27 mouse cellular contexts compared by ENCODE assay signal in the genomic region with DNA sequence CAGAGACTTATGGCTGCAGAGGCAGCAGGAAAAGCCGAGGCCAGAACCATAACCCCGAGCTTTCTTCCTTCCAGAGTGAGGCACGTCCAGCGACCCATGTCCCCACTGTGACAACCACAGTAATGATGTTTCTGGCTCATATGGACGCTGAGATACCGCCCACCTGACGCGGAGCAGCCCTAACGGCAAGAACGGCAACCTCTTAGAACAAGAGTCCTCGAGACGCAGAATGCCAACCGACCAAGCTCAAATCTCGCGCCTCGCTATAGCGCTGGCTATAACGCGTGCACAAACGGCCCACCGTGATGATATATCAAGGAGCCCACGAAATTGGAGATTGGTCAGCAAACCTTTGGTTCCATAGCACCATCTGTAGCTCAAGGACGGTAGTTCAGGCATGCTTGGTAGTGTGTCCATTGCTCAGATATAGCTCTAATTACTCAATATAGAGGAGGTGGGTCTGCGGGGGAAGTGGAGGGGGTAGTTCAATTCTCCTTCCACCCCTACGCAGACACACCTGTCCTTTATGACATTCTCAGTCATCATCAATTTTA. TPM values are rescaled to one million over a fixed set of nuclear protein-coding genes. Genes with fewer than 3 reads are reported as not detected.
DNase-seq lines count a peak whose midpoint lies in the region; ATAC-seq and TF ChIP-seq lines count a peak whose summit lies in the region.
"Had no signal": no experiment of that assay in that cellular context is flagged by ENCODE, and none has a peak within 500 bp of the region (broad histone marks: within the 10 kb centered on the region; RNA-seq: fewer than 3 reads in every experiment).

No protein-coding gene starts in this region.

- 0 out of 2 replicates have a peak, but pooled peaks have one; percentile 6 for ATAC-seq in neutrophil, adult 5-6 weeks (ENCODE audit: extremely low read depth, insufficient number of reproducible peaks, low FRiP score, poor library complexity, severe bottlenecking)
- ATAC-seq: forebrain, embryonic 15.5 days; midbrain, embryonic 16.5 days had no signal

- in situ Hi-C loops in ES-E14 (cut with MboI; ENCODE audit: low sequenced_read_pairs in 2 of 2, unreplicated experiment in 2 of 2): no loop called here

- H3K36me3 ChIP-seq in ES-E14 (ENCODE audit: control insufficient read depth, insufficient read depth, low read length, poor library complexity, severe bottlenecking): no peaks in the 10 kb centered on the region
- H3K36me3 ChIP-seq: embryonic facial prominence, embryonic 12.5 days; forebrain, embryonic 15.5 days; heart, embryonic 12.5 days; hindbrain, embryonic 15.5 days; limb, embryonic 12.5 days; liver, embryonic 15.5 days had no signal

- H3K9me3 ChIP-seq in ES-E14 (ENCODE audit: control insufficient read depth, insufficient read depth, low read depth, low read length): no peaks in the 10 kb centered on the region
- H3K9me3 ChIP-seq: embryonic facial prominence, embryonic 12.5 days; forebrain, embryonic 15.5 days; heart, embryonic 12.5 days; hindbrain, embryonic 15.5 days; limb, embryonic 12.5 days; liver, embryonic 15.5 days had no signal

- H3K9ac ChIP-seq in ES-E14 (ENCODE audit: insufficient read depth, low read depth, low read length, poor library complexity, severe bottlenecking): no peak overlapping the region
- H3K9ac ChIP-seq: embryonic facial prominence, embryonic 12.5 days; forebrain, embryonic 15.5 days; heart, embryonic 12.5 days; hindbrain, embryonic 15.5 days; limb, embryonic 12.5 days; liver, embryonic 15.5 days; lung, embryonic 14.5 days had no signal

- peak overlapping the region; percentile 5 to 42; a peak in 2 of 4 replicates for H3K4me3 ChIP-seq in ES-E14 (ENCODE audit: insufficient read depth in 1 of 2, low read depth in 1 of 2, low read length in 2 of 2, poor library complexity in 1 of 2, severe bottlenecking in 1 of 2)
- H3K4me3 ChIP-seq: embryonic facial prominence, embryonic 12.5 days; forebrain, embryonic 15.5 days; heart, embryonic 12.5 days; hindbrain, embryonic 15.5 days; limb, embryonic 12.5 days; liver, embryonic 15.5 days had no signal

- 0 out of 4 replicates have a peak, but pooled peaks cover 0 to 2% of the 10 kb centered on the region in 2 experiments for H3K4me1 ChIP-seq in ES-E14 (ENCODE audit: control insufficient read depth in 2 of 2, insufficient read depth in 2 of 2, low read length in 2 of 2, poor library complexity in 1 of 2)
- H3K4me1 ChIP-seq: embryonic facial prominence, embryonic 12.5 days; forebrain, embryonic 15.5 days; heart, embryonic 12.5 days; hindbrain, embryonic 15.5 days; limb, embryonic 12.5 days; liver, embryonic 15.5 days had no signal

- peak; percentile 67 for DNase-seq in heart, adult 11 months
- DNase-seq in heart, adult 9 months (ENCODE audit: low spot score in 2 of 2): no peak
- no peak for DNase-seq in ES-E14 (ENCODE audit: low read depth, low spot score)
- DNase-seq in embryo, embryonic 11 days: no peak
- no peak for DNase-seq in cerebellum, postnatal 10 days
- DNase-seq in kidney, adult 18-20 months: no peak
- DNase-seq: adrenal gland, postnatal 14 days; cerebellum, adult 11-12 months; cerebellum, postnatal 14 days; gastrocnemius, postnatal 25 days; heart, adult 18-20 months; heart, postnatal 4 days; kidney, adult 8-10 months; kidney, postnatal 4 days; lung, postnatal 14 days; right cerebral cortex, postnatal 4 days; thymus, postnatal 14 days had no signal

- H3K27ac ChIP-seq in ES-E14 (ENCODE audit: insufficient read depth, low read depth, low read length, poor library complexity, severe bottlenecking): no peak overlapping the region
- H3K27ac ChIP-seq: embryonic facial prominence, embryonic 12.5 days; forebrain, embryonic 15.5 days; hindbrain, embryonic 15.5 days; kidney, postnatal 0 days; limb, embryonic 12.5 days; liver, embryonic 15.5 days had no signal

TF ChIP-seq in ES-E14, 5 proteins besides CTCF, POLR2A, EP300 and RAD21:
- TF ChIP-seq HCFC1 (IDR thresholded peaks at IDR 0.05; ENCODE audit: borderline replicate concordance, insufficient read depth, low read length) (no peak), ZNF384 (IDR thresholded peaks at IDR 0.05; ENCODE audit: low read depth, low read length) (no peak), MAFK (IDR thresholded peaks at IDR 0.05; ENCODE audit: insufficient read depth, low read depth, low read length) (no peak), ZC3H11A (IDR thresholded peaks at IDR 0.05; ENCODE audit: borderline replicate concordance, low read depth, low read length) (no peak), CHD2 (IDR thresholded peaks at IDR 0.05; ENCODE audit: low read depth, low read length) (no peak)

RNA-seq across cellular contexts. Expression of gene Gcfc2, which starts 13.1 kb away (rescaled TPM):
- 17.8 and 21.0 TPM in 2 replicates for total RNA-seq in ES-E14 (2012; rRNA removed)
- total RNA-seq in neutrophil, adult 5-6 weeks (2017): 21.4 and 21.8 TPM in 2 replicates

RNA-seq across cellular contexts. Expression of gene Mrpl19, which starts 55.4 kb away (rescaled TPM):
- 28.2 and 30.4 TPM in 2 replicates for total RNA-seq in ES-E14 (2012; rRNA removed)
- total RNA-seq in neutrophil, adult 5-6 weeks (2017): 8.0 and 20.7 TPM in 2 replicates
